Mouse (Mus musculus): ENCODE data around the gene Msh5. TPM values are rescaled to one million over a fixed set of nuclear protein-coding genes. Genes with fewer than 3 reads are reported as not detected.
A peak's percentile ranks its signal among the peaks of the same experiment; 100 is the strongest.

Msh5 gene
- polyA plus RNA-seq, 1 experiment from 2014 or later: 1.8 TPM

- no peak for ATAC-seq
- peaks cover 24% of the 10 kb centered on the region for H3K4me1 ChIP-seq (ENCODE audit: control insufficient read depth, insufficient read depth, low read depth, low read length)
- H3K36me3 ChIP-seq (ENCODE audit: control insufficient read depth, insufficient read depth, low read length): peaks cover 14% of the 10 kb centered on the region
- no peak overlapping the region for H3K9ac ChIP-seq (ENCODE audit: low read depth, low read length)
- H3K4me3 ChIP-seq (ENCODE audit: low read length): no peak overlapping the region
- H3K4me2 ChIP-seq (ENCODE audit: low read length): no peak overlapping the region
- no peak overlapping the region for H3K27ac ChIP-seq (ENCODE audit: low read depth, low read length)
- no peaks in the 10 kb centered on the region for H3K9me3 ChIP-seq (ENCODE audit: control insufficient read depth, low read length)
- 85% methylated on average over 8 of the region's 8 CpGs for WGBS
- H3K27me3 ChIP-seq (replicated peaks; ENCODE audit: control insufficient read depth, insufficient read depth, low read length): peaks cover 14% of the 10 kb centered on the region
These were observed 14.8 kb upstream of the Msh5 start for GRCm38 (mm10) chr17:35061299-35061698.

- ATAC-seq: no peak
- Histone ChIP-seq H3K4me1 (ENCODE audit: control insufficient read depth, insufficient read depth, low read depth, low read length) (peaks cover 24% of the 10 kb centered on the region), H3K27me3 (replicated peaks; ENCODE audit: control insufficient read depth, insufficient read depth, low read length) (peaks cover 14% of the 10 kb centered on the region), H3K27ac (ENCODE audit: low read depth, low read length) (no peak overlapping the region), H3K9me3 (ENCODE audit: control insufficient read depth, low read length) (no peaks in the 10 kb centered on the region), H3K9ac (ENCODE audit: low read depth, low read length) (peak overlapping the region; percentile 86), H3K36me3 (ENCODE audit: control insufficient read depth, insufficient read depth, low read length) (peaks cover 14% of the 10 kb centered on the region), H3K4me2 (ENCODE audit: low read length) (peak overlapping the region; percentile 94), H3K4me3 (ENCODE audit: low read length) (peak overlapping the region; percentile 82)
- 60% methylated on average over 22 of the region's 22 CpGs for WGBS
These were observed 14.3 kb upstream of the Msh5 start for GRCm38 (mm10) chr17:35060737-35061297.

GRCm38 (mm10) chr17:35060071-35060470 lies 13.5 kb upstream of the Msh5 start:
- ATAC-seq: no peak
- H3K9me3 ChIP-seq (ENCODE audit: control insufficient read depth, low read length): no peaks in the 10 kb centered on the region
- peaks cover 12% of the 10 kb centered on the region for H3K27me3 ChIP-seq (replicated peaks; ENCODE audit: control insufficient read depth, insufficient read depth, low read length)
- peaks cover 14% of the 10 kb centered on the region for H3K36me3 ChIP-seq (ENCODE audit: control insufficient read depth, insufficient read depth, low read length)
- peak overlapping the region; percentile 82 for H3K4me3 ChIP-seq (ENCODE audit: low read length)
- H3K9ac ChIP-seq (ENCODE audit: low read depth, low read length): peak overlapping the region; percentile 86
- H3K4me2 ChIP-seq (ENCODE audit: low read length): peak overlapping the region; percentile 94
- 25% methylated on average over 14 of the region's 14 CpGs for WGBS
- no peak overlapping the region; the same call in 1 of the 2 replicates for H3K27ac ChIP-seq (ENCODE audit: low read depth, low read length)
- H3K4me1 ChIP-seq (ENCODE audit: control insufficient read depth, insufficient read depth, low read depth, low read length): peaks cover 19% of the 10 kb centered on the region

GRCm38 (mm10) chr17:35058911-35059892 lies 12.7 kb upstream of the Msh5 start, which contains the start of gene Ddah2:
Gene Ddah2, plus strand, starts transcription at chr17:35059035.
- peaks cover 9% of the 10 kb centered on the region for H3K27me3 ChIP-seq (replicated peaks; ENCODE audit: control insufficient read depth, insufficient read depth, low read length)
- H3K4me3 ChIP-seq (ENCODE audit: low read length): peak within 1 kb of the TSS; percentile 82
- H3K9ac ChIP-seq (ENCODE audit: low read depth, low read length): peak within 1 kb of the TSS; percentile 86
- WGBS: 0% methylated on average over 57 of the region's 57 CpGs
- peak within 1 kb of the TSS; percentile 94 for H3K4me2 ChIP-seq (ENCODE audit: low read length)
- H3K27ac ChIP-seq (ENCODE audit: low read depth, low read length): peak within 1 kb of the TSS; percentile 89
- peaks cover 14% of the 10 kb centered on the region for H3K4me1 ChIP-seq (ENCODE audit: control insufficient read depth, insufficient read depth, low read depth, low read length)
- peak; percentile 91 for ATAC-seq
- peaks cover 16% of the 10 kb centered on the region for H3K36me3 ChIP-seq (ENCODE audit: control insufficient read depth, insufficient read depth, low read length)
- H3K9me3 ChIP-seq (ENCODE audit: control insufficient read depth, low read length): no peaks in the 10 kb centered on the region

GRCm38 (mm10) chr17:35058316-35058715 lies 11.8 kb upstream of the Msh5 start:
- 66% methylated on average over 9 of the region's 9 CpGs for WGBS
- no peak overlapping the region for H3K27ac ChIP-seq (ENCODE audit: low read depth, low read length)
- peaks cover 3% of the 10 kb centered on the region for H3K27me3 ChIP-seq (replicated peaks; ENCODE audit: control insufficient read depth, insufficient read depth, low read length)
- peak overlapping the region; percentile 86 for H3K9ac ChIP-seq (ENCODE audit: low read depth, low read length)
- peak overlapping the region; percentile 82 for H3K4me3 ChIP-seq (ENCODE audit: low read length)
- H3K4me2 ChIP-seq (ENCODE audit: low read length): peak overlapping the region; percentile 94
- H3K4me1 ChIP-seq (ENCODE audit: control insufficient read depth, insufficient read depth, low read depth, low read length): peaks cover 14% of the 10 kb centered on the region
- peaks cover 19% of the 10 kb centered on the region for H3K36me3 ChIP-seq (ENCODE audit: control insufficient read depth, insufficient read depth, low read length)
- ATAC-seq: peak; percentile 24
- no peaks in the 10 kb centered on the region for H3K9me3 ChIP-seq (ENCODE audit: control insufficient read depth, low read length)

GRCm38 (mm10) chr17:35057090-35057489 lies 10.5 kb upstream of the Msh5 start:
- Histone ChIP-seq H3K4me2 (ENCODE audit: low read length) (no peak overlapping the region), H3K36me3 (ENCODE audit: control insufficient read depth, insufficient read depth, low read length) (peaks cover 15% of the 10 kb centered on the region), H3K27me3 (replicated peaks; ENCODE audit: control insufficient read depth, insufficient read depth, low read length) (no peaks in the 10 kb centered on the region), H3K27ac (ENCODE audit: low read depth, low read length) (no peak overlapping the region), H3K9ac (ENCODE audit: low read depth, low read length) (no peak overlapping the region), H3K9me3 (ENCODE audit: control insufficient read depth, low read length) (no peaks in the 10 kb centered on the region), H3K4me1 (ENCODE audit: control insufficient read depth, insufficient read depth, low read depth, low read length) (peaks cover 14% of the 10 kb centered on the region), H3K4me3 (ENCODE audit: low read length) (no peak overlapping the region)
- WGBS: 74% methylated on average over 3 of the region's 3 CpGs
- no peak for ATAC-seq

- Histone ChIP-seq H3K36me3 (ENCODE audit: control insufficient read depth, insufficient read depth, low read length) (peaks cover 8% of the 10 kb centered on the region), H3K4me3 (ENCODE audit: low read length) (no peak overlapping the region), H3K9ac (ENCODE audit: low read depth, low read length) (no peak overlapping the region), H3K4me2 (ENCODE audit: low read length) (no peak overlapping the region), H3K4me1 (ENCODE audit: control insufficient read depth, insufficient read depth, low read depth, low read length) (peaks cover 18% of the 10 kb centered on the region), H3K27ac (ENCODE audit: low read depth, low read length) (no peak overlapping the region), H3K9me3 (ENCODE audit: control insufficient read depth, low read length) (no peaks in the 10 kb centered on the region), H3K27me3 (replicated peaks; ENCODE audit: control insufficient read depth, insufficient read depth, low read length) (no peaks in the 10 kb centered on the region)
- no peak for ATAC-seq
- WGBS: 93% methylated on average over 7 of the region's 7 CpGs
These were observed 9.3 kb upstream of the Msh5 start for GRCm38 (mm10) chr17:35055691-35056495.

- Histone ChIP-seq H3K27me3 (replicated peaks; ENCODE audit: control insufficient read depth, insufficient read depth, low read length) (no peaks in the 10 kb centered on the region), H3K36me3 (ENCODE audit: control insufficient read depth, insufficient read depth, low read length) (peaks cover 6% of the 10 kb centered on the region), H3K4me2 (ENCODE audit: low read length) (peak overlapping the region; percentile 64), H3K4me1 (ENCODE audit: control insufficient read depth, insufficient read depth, low read depth, low read length) (peaks cover 10% of the 10 kb centered on the region), H3K9ac (ENCODE audit: low read depth, low read length) (peak overlapping the region; percentile 68), H3K4me3 (ENCODE audit: low read length) (peak overlapping the region; percentile 43; the same call in 1 of the 2 replicates), H3K9me3 (ENCODE audit: control insufficient read depth, low read length) (no peaks in the 10 kb centered on the region), H3K27ac (ENCODE audit: low read depth, low read length) (peak overlapping the region; percentile 66)
- no peak for ATAC-seq
- WGBS: 70% methylated on average over 12 of the region's 12 CpGs
These were observed 5.8 kb upstream of the Msh5 start for GRCm38 (mm10) chr17:35052271-35052798.

Data from hindbrain, embryonic 16.5 days (tissue).